Mouse (Mus musculus): Measurements from ENCODE around the gene Pla2g5. TPM values are rescaled to one million over a fixed set of nuclear protein-coding genes. Genes with fewer than 3 reads are reported as not detected.

The Pla2g5 gene
- polyA plus RNA-seq, 1 experiment from 2014 or later = 0.66 TPM

DNA sequence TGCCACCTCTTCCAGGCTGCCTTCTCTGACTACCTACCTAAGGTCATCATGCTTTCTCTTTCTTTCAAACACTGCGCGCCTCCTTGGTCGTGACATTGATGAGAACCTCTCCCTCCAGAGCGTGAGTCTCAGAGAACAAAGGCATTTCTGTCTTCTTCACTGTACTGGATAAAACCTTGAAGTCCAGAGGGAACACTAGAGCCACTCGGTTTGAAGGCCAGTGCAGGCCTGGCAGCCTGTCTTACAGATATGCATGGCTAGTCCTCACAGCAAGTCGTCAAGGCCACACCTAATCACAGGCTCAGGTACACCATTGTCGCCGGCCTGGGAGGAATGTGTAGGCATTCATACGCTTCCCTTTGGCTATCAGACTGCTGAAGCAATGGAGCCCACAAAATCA, 47.1 kb downstream of the Pla2g5 start:
- WGBS = 86% methylated on average over 9 of the region's 9 CpGs
- peaks cover 12% of the 10 kb centered on the region for H3K4me1 ChIP-seq

DNA sequence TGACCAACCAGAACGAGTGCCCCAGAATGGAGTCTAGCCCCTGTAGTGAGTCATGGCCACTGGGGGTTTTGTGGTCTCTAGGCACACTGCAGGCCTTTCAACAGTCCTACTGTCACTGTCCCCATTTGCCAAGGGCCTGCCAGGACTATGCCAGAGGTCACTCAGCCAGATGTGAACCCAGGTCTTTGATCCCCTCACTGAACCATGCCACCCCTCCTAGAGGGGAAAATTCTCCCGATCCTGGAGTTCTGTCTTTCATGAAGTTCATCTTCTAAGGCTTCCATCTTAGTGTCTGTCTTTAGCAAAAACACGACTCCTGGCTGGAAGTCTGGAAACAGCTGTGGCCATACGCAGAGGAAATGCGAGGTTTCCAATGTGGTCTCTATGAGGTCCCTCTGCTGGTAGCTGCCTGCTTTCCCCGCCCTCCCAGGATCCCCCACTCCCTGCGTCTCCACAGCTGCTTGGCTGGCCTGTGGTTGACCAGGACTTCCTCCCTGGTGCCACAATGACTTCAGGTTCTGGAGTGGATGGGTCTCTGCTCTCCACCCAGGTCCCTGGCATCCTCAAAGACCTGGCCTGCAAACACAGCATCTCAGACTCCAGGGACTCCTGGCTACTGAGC, 56.3 kb downstream of the Pla2g5 start:
- no peak for DNase-seq (ENCODE audit: extremely low spot score, low spot score)
- 78% methylated on average over 7 of the region's 7 CpGs for WGBS
- no peaks in the 10 kb centered on the region for H3K36me3 ChIP-seq (replicated peaks)
- H3K27me3 ChIP-seq (ENCODE audit: poor library complexity, severe bottlenecking) = no peaks in the 10 kb centered on the region
- H3K27ac ChIP-seq = no peak overlapping the region
- no peaks in the 10 kb centered on the region for H3K9me3 ChIP-seq
- no peak overlapping the region for H3K4me3 ChIP-seq
- peaks cover 14% of the 10 kb centered on the region for H3K4me1 ChIP-seq

More for the DNA sequence above, 47.1 kb downstream of the Pla2g5 start:
- Histone ChIP-seq H3K27ac (no peak overlapping the region), H3K36me3 (replicated peaks) (no peaks in the 10 kb centered on the region), H3K9me3 (no peaks in the 10 kb centered on the region), H3K27me3 (ENCODE audit: poor library complexity, severe bottlenecking) (no peaks in the 10 kb centered on the region), H3K4me3 (no peak overlapping the region)
- no peak for DNase-seq (ENCODE audit: extremely low spot score, low spot score)

DNA sequence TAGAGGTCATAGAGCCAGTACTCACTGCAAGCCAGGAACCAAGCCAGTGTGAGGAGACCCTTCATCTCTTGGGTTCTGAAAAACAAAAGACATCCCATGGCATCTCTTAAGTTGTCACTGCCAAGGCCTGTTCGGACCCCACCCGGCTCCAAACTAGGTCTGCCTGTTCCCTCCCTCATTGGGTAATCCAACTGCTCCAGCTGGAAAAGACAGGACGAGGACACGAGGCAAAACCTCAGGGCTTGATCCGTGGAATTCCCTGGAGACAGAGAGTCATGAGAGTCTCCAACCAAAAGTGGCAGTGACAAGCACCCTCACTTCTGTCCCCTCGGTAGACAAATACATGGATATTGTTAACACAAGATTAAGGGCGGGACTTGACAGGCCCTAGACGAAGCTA, 57.1 kb downstream of the Pla2g5 start:
- Histone ChIP-seq H3K27ac (peak overlapping the region; percentile 25; the same call in 1 of the 2 replicates), H3K4me3 (no peak overlapping the region), H3K27me3 (ENCODE audit: poor library complexity, severe bottlenecking) (no peaks in the 10 kb centered on the region), H3K9me3 (no peaks in the 10 kb centered on the region), H3K36me3 (replicated peaks) (no peaks in the 10 kb centered on the region), H3K4me1 (peaks cover 14% of the 10 kb centered on the region)
- no peak for DNase-seq (ENCODE audit: extremely low spot score, low spot score)
- 89% methylated on average over 8 of the region's 8 CpGs for WGBS

DNA sequence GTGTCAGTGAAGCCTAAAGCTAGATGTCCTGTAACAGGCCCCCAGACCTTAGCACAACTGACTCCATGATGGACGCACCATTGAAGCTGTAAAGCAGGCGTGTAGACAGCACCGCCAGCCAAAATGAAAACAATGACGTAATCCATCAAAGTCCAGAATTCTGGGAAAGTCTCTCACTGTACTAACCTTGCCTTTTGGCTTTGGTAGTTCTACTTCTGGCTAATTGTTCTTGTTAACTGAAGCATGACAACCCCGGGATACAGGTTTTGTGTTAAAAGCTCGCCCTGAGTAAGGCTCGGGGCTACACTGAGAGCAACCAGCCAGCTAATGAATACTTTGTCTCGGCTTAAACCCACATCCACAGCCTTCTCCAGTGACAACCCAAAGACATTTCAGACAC, 58.0 kb downstream of the Pla2g5 start:
- peaks cover 16% of the 10 kb centered on the region for H3K4me1 ChIP-seq
- 56% methylated on average over 8 of the region's 8 CpGs for WGBS
- no peaks in the 10 kb centered on the region for H3K36me3 ChIP-seq (replicated peaks)
- H3K4me3 ChIP-seq = no peak overlapping the region
- no peak for DNase-seq (ENCODE audit: extremely low spot score, low spot score)
- no peaks in the 10 kb centered on the region for H3K9me3 ChIP-seq
- no peaks in the 10 kb centered on the region for H3K27me3 ChIP-seq (ENCODE audit: poor library complexity, severe bottlenecking)
- H3K27ac ChIP-seq = no peak overlapping the region

DNA sequence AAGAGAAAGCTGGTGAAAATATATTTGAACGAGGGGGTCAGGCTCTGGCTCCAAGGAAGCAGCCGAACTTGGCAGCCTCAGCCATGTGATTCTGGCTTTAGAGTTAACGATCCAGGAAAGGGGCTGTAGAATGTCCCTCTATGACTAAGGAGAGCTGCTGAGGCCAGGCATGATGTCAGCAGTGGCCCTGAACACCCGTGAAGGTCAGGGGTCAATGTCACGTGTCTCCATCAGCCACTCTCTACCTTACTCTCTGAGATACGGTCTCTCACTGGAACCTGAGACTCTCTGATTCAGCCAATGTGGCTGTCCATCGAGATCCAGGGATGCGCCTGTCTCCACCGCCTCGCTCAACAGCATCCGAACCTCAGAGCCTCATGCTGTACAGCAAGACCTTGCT, 60.4 kb downstream of the Pla2g5 start:
- 91% methylated on average over 11 of the region's 11 CpGs for WGBS
- H3K27me3 ChIP-seq (ENCODE audit: poor library complexity, severe bottlenecking) = no peaks in the 10 kb centered on the region
- no peak overlapping the region for H3K4me3 ChIP-seq
- no peak overlapping the region for H3K27ac ChIP-seq
- DNase-seq (ENCODE audit: extremely low spot score, low spot score) = no peak
- no peaks in the 10 kb centered on the region for H3K9me3 ChIP-seq
- H3K36me3 ChIP-seq (replicated peaks) = no peaks in the 10 kb centered on the region
- H3K4me1 ChIP-seq = peaks cover 18% of the 10 kb centered on the region

DNA sequence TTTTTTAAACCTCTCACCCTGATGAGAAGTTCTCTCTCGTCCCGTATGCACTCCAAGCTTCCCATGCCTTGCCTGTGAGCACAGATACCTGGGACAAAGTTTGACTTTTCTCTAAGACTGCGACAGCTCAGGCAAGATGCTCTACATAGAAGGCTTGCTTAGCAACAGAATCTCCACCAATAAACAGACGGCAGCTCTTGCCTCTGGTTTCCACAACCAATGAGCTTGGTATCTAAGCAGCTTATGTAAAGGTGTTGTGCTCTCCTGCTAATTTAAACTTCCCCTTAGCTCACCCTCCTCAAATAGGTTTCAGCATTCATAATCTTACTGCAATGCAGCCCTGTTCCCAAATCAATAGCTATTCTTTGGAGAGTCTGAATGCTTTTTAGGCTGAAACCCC, 61.7 kb downstream of the Pla2g5 start:
- peaks cover 22% of the 10 kb centered on the region for H3K4me1 ChIP-seq
- no peaks in the 10 kb centered on the region for H3K27me3 ChIP-seq (ENCODE audit: poor library complexity, severe bottlenecking)
- no peaks in the 10 kb centered on the region for H3K9me3 ChIP-seq
- H3K36me3 ChIP-seq (replicated peaks) = no peaks in the 10 kb centered on the region
- 88% methylated on average over 4 of the region's 4 CpGs for WGBS
- no peak for DNase-seq (ENCODE audit: extremely low spot score, low spot score)
- no peak overlapping the region for H3K27ac ChIP-seq
- H3K4me3 ChIP-seq = no peak overlapping the region

DNA sequence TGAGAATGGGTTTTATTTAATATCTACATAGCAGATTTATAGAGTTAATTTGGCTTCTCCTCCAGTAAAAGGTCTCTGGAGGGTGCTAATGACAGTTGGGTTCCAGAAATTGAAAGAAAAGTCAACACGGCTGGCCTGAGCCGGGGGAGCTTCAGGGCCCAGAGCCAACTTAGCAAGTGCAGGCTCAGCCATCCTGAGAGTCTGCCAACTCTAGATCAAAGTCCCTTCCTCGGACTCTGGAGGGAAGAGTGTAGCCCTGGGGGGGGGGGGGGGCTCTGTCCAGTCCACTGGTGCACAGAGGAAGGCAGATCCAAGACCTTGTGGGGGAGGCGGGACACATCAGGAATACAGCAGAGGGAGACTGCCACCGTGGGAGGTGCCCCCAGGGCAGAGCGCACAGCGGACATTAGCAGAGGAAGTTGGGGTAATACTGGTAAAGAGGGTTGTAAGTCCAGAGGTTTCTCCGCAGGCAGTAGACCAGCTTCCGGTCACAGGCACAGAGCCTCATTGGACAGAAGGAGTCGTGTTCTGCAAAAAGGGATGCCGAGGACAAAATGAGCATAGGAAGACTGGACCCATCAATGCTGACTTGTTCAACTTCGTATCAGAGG, 63.0 kb downstream of the Pla2g5 start:
- Histone ChIP-seq H3K4me3 (no peak overlapping the region), H3K27ac (no peak overlapping the region), H3K27me3 (ENCODE audit: poor library complexity, severe bottlenecking) (no peaks in the 10 kb centered on the region), H3K9me3 (no peaks in the 10 kb centered on the region), H3K36me3 (replicated peaks) (no peaks in the 10 kb centered on the region), H3K4me1 (peaks cover 15% of the 10 kb centered on the region)
- 86% methylated on average over 12 of the region's 12 CpGs for WGBS
- DNase-seq (ENCODE audit: extremely low spot score, low spot score) = no peak

DNA sequence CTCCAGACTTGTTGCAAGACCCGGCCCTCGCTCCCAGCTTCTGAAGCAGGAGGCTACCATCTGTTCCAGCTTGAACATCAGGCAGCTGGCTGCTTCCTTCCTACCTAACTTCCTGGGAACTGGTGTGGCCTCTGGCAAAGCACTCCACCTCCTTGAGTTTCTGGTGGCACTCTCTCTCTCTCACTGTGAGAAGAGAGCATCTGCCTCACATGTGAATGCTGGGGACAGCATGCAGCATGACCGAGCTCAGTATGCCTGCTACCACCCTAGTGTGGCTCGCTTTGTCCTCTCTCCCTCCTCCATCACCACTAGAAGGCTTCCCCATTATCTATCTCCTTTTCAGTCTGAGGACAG, 66.1 kb downstream of the Pla2g5 start:
- Histone ChIP-seq H3K27ac (no peak overlapping the region), H3K4me3 (no peak overlapping the region), H3K27me3 (ENCODE audit: poor library complexity, severe bottlenecking) (no peaks in the 10 kb centered on the region), H3K36me3 (replicated peaks) (no peaks in the 10 kb centered on the region), H3K9me3 (no peaks in the 10 kb centered on the region), H3K4me1 (peaks cover 8% of the 10 kb centered on the region; the same call in 1 of the 2 replicates)
- 78% methylated on average over 4 of the region's 4 CpGs for WGBS
- DNase-seq (ENCODE audit: extremely low spot score, low spot score) = no peak

DNA sequence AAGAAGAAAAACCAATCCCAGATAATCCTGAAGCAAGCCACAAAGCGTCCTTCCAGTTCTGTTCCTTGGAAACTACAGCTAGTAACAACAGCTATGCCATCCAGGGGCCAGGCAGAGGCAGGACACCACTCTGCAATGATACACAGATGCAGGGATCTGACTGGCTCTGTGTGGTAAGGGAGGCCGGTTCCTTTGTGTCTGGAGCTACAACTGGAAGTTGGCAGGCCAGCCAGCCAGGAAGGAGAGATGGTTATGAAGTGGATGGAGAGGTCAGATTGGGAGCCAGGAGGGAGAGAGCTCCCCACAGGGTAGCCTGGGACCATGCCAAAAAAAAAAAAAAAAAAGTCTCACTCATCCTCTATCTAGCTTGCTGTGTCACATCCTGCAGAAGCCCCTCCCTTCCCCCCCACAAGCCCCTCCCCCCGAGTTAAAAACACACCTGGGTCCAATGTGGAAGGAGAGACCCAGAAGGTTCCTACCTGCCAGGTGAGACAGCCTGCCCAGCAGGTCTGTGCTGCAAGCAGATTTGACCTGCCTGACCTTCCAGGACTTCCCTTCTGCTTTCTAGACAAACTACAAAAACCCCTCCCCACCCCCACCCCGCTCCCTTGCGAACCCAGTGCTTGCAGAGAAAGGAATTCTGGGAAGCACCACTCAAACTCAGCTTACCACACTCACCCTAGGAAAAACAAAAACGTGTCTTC, 66.6 kb downstream of the Pla2g5 start:
- DNase-seq (ENCODE audit: extremely low spot score, low spot score) = no peak
- Histone ChIP-seq H3K9me3 (no peaks in the 10 kb centered on the region), H3K4me3 (no peak overlapping the region), H3K36me3 (replicated peaks) (no peaks in the 10 kb centered on the region), H3K27me3 (ENCODE audit: poor library complexity, severe bottlenecking) (no peaks in the 10 kb centered on the region), H3K4me1 (peaks cover 8% of the 10 kb centered on the region; the same call in 1 of the 2 replicates), H3K27ac (no peak overlapping the region)
- 51% methylated on average over 6 of the region's 6 CpGs for WGBS

DNA sequence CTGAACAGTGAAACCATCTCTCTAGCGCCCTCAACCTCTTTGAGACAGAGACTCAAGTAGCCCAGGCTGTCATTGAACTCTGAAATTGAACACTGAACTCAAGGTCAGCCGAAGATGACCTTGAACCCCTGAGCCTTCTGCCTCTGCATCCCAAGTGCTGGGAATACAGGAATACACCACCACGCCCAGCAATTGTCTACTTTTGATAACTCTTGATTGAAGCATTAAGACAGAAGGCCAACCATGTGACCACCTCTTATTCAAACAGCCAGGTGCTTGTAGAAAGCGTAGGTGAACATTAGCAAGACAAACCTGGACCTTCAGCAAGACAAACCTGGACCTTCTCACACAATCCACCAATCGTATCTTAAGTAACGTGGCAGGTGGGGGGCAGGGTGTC, 68.9 kb downstream of the Pla2g5 start:
- Histone ChIP-seq H3K9me3 (no peaks in the 10 kb centered on the region), H3K27ac (no peak overlapping the region), H3K4me3 (no peak overlapping the region), H3K36me3 (replicated peaks) (no peaks in the 10 kb centered on the region), H3K4me1 (peaks cover 4% of the 10 kb centered on the region; the same call in 1 of the 2 replicates), H3K27me3 (ENCODE audit: poor library complexity, severe bottlenecking) (no peaks in the 10 kb centered on the region)
- no peak for DNase-seq (ENCODE audit: extremely low spot score, low spot score)
- 87% methylated on average over 6 of the region's 6 CpGs for WGBS

DNA sequence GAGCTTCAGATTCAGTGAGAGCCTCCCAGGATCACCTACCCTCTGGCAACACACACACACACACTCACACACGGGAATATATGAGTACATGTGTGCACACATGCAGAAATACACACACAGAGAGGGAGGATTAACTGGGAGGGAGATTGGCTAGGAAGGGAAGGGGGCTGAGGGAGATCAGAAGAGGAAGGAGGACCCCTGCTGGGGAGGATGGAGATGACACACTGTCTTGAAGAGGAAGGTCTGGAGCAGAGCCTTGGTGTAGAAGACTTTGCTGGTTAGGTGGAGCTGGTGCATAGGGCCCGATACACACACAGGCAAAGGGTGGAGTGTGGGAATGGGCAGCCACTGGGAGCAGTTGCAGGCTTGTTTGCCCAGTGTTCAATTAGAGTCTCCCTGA, 70.0 kb downstream of the Pla2g5 start:
- 70% methylated on average over 2 of the region's 2 CpGs for WGBS
- H3K36me3 ChIP-seq (replicated peaks) = no peaks in the 10 kb centered on the region

DNA sequence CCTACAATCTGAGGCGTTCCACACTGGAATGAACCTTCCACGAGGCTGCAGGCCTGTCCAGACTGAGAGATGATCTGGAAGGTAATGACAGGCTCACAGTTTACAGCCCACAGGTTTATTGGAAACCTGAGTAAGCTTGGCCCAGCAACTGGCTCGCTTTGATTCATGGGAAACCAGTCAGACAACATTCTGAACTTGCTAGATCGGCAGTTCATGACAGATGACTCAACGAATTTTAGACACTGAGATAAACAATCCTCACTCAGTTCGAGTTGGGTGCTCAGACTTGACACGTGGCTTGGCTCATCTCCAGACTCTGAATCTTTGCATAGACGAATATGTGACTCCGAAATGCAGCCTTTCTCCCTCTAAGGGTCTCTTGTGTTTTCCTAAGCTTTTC, 70.7 kb downstream of the Pla2g5 start:
- no peaks in the 10 kb centered on the region for H3K27me3 ChIP-seq (ENCODE audit: poor library complexity, severe bottlenecking)
- H3K27ac ChIP-seq = no peak overlapping the region
- no peak for DNase-seq (ENCODE audit: extremely low spot score, low spot score)
- no peaks in the 10 kb centered on the region for H3K36me3 ChIP-seq (replicated peaks)
- no peak overlapping the region for H3K4me3 ChIP-seq
- 78% methylated on average over 9 of the region's 9 CpGs for WGBS
- peaks cover 4% of the 10 kb centered on the region; the same call in 1 of the 2 replicates for H3K4me1 ChIP-seq
- no peaks in the 10 kb centered on the region for H3K9me3 ChIP-seq

More for the DNA sequence above, 70.0 kb downstream of the Pla2g5 start:
- DNase-seq (ENCODE audit: extremely low spot score, low spot score) = no peak
- peaks cover 4% of the 10 kb centered on the region; the same call in 1 of the 2 replicates for H3K4me1 ChIP-seq
- no peak overlapping the region for H3K27ac ChIP-seq
- no peaks in the 10 kb centered on the region for H3K27me3 ChIP-seq (ENCODE audit: poor library complexity, severe bottlenecking)
- no peaks in the 10 kb centered on the region for H3K9me3 ChIP-seq
- H3K4me3 ChIP-seq = no peak overlapping the region

DNA sequence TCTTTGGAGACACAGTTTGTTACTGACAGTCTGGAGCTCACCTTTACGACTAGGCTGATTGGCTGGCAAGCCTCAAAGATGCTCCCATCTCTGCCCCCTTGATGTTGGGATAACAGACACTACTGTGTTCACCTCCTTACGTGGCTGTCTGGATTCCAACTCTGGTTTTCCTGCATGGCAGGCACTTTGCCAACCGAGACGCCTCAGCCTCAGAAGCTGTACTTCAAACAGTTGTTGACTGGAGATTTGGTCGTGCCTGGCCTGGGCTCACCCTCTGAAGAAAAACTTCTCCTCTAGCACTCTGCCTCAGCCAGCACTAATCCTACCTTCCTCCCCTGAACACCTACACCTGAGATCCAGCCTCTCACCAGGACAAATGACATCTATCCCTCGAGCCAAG, 71.8 kb downstream of the Pla2g5 start:
- WGBS = 80% methylated on average over 6 of the region's 6 CpGs
- Histone ChIP-seq H3K4me3 (no peak overlapping the region), H3K36me3 (replicated peaks) (no peaks in the 10 kb centered on the region), H3K4me1 (no peaks in the 10 kb centered on the region), H3K9me3 (no peaks in the 10 kb centered on the region), H3K27ac (no peak overlapping the region), H3K27me3 (ENCODE audit: poor library complexity, severe bottlenecking) (no peaks in the 10 kb centered on the region)
- no peak for DNase-seq (ENCODE audit: extremely low spot score, low spot score)
